Mouse (Mus musculus) kidney, adult 18-20 months (tissue): ENCODE data around the gene Ldb3.

ENCODE experiments used
- DNase-seq: peaks from one replicate; pipeline ENCODE4 v3.0.0; 2021

Ldb3 gene

GRCm38 (mm10) chr14:34588498-34588897 lies at the start of gene Ldb3:
TSS of gene Ldb3 (minus strand) at chr14:34588682.
- no peak for DNase-seq

- no peak for DNase-seq
Measured at GRCm38 (mm10) chr14:34635721-34636120, 47.2 kb upstream of the Ldb3 start.

- DNase-seq, result no peak
Measured at GRCm38 (mm10) chr14:34635192-34635591, 46.7 kb upstream of the Ldb3 start.

- no peak for DNase-seq
Measured at GRCm38 (mm10) chr14:34632722-34633448, 44.4 kb upstream of the Ldb3 start.

GRCm38 (mm10) chr14:34626824-34627223 lies 38.3 kb upstream of the Ldb3 start:
- no peak for DNase-seq

GRCm38 (mm10) chr14:34623531-34624210 lies 35.2 kb upstream of the Ldb3 start:
- DNase-seq, result no peak

- DNase-seq, result no peak
Measured at GRCm38 (mm10) chr14:34623074-34623473, 34.6 kb upstream of the Ldb3 start.

- DNase-seq, result peak; percentile 63
Measured at GRCm38 (mm10) chr14:34620611-34621376, 32.3 kb upstream of the Ldb3 start.

- DNase-seq, result no peak
Measured at GRCm38 (mm10) chr14:34618808-34619207, 30.3 kb upstream of the Ldb3 start.

- peak; percentile 88 for DNase-seq
Measured at GRCm38 (mm10) chr14:34616821-34617220, 28.3 kb upstream of the Ldb3 start.

- DNase-seq, result no peak
Measured at GRCm38 (mm10) chr14:34615625-34616024, 27.1 kb upstream of the Ldb3 start.

- peak; percentile 35 for DNase-seq
Measured at GRCm38 (mm10) chr14:34615082-34615481, 26.6 kb upstream of the Ldb3 start.

GRCm38 (mm10) chr14:34614551-34614950 lies 26.1 kb upstream of the Ldb3 start:
- no peak for DNase-seq

- no peak for DNase-seq
Measured at GRCm38 (mm10) chr14:34613523-34613922, 25.0 kb upstream of the Ldb3 start.

GRCm38 (mm10) chr14:34612222-34612621 lies 23.7 kb upstream of the Ldb3 start:
- DNase-seq, result no peak

GRCm38 (mm10) chr14:34611591-34611990 lies 23.1 kb upstream of the Ldb3 start:
- no peak for DNase-seq

GRCm38 (mm10) chr14:34601910-34602309 lies 13.4 kb upstream of the Ldb3 start:
- no peak for DNase-seq

- DNase-seq, result no peak
Measured at GRCm38 (mm10) chr14:34599941-34600340, 11.5 kb upstream of the Ldb3 start, which contains the start of gene Opn4. TSS of gene Opn4 (minus strand) at chr14:34600142.

GRCm38 (mm10) chr14:34595596-34596255 lies 7.2 kb upstream of the Ldb3 start:
- no peak for DNase-seq

- DNase-seq, result no peak
Measured at GRCm38 (mm10) chr14:34591741-34592535, 3.5 kb upstream of the Ldb3 start.

GRCm38 (mm10) chr14:34590743-34591675 lies 2.5 kb upstream of the Ldb3 start:
- DNase-seq, result no peak
